Mouse (Mus musculus): ENCODE data around the gene Cys1. TPM values are rescaled to one million over a fixed set of nuclear protein-coding genes. Genes with fewer than 3 reads are reported as not detected.

The Cys1 gene
- polyA plus RNA-seq, 1 experiment from 2014 or later: 0.56 TPM

DNA sequence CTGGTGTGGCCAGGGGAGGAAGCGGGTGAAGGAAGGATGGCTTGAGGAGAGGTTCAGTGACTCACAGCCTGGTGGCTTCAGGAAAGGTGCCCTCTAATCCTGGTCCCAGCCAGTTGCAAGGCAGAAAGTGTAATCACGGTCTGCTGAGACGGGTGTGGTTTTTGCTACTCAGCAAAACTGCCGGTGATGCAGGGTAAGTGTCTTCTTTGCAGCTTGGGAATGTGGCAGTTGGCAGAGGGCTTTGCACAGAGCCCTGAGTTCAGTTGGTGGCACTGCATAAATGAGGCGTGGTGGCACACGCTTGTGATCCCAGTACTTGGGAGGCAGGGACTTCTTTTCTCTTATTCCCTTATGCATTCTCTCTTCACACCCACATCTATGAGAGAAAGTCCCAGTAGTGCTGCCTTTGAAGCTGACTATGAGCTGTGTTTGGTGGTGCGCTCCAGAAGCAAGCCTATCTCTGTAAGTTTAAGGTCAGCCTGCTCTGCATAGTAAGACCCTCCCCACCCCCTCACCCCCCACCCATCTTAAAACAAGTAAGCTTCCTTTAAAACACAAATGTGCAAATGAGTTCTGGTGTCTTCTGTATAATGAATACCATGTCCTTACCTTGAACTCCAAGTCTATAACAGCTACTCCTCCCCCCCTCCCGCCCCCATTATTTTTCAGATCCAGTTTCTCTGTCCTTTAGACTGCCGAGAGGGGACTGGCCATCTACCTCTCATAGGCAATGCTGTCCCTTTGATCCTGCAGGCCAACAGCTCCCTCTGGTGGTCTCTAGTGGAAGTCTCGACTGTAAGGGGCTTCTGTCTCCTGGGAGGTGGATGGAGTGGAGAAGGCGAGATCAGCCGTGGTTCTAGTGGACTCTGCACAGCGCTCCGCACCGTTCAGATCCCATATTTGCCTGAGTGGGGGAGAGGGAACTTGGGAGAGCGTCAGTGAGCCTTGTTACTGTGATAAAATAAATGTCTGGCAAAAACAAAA, 15.2 kb upstream of the Cys1 start:
- ATAC-seq: peak; percentile 78
- 29% methylated on average over 16 of the region's 16 CpGs for WGBS (ENCODE audit: insufficient replicate concordance)
- Histone ChIP-seq H3K4me2 (peak overlapping the region; percentile 15; the same call in 1 of the 2 replicates), H3K9me3 (replicated peaks) (no peaks in the 10 kb centered on the region), H3K4me1 (peaks cover 4% of the 10 kb centered on the region; the same call in 1 of the 2 replicates), H3K27me3 (replicated peaks) (peaks cover 10% of the 10 kb centered on the region; the same call in 1 of the 2 replicates), H3K9ac (no peak overlapping the region), H3K36me3 (no peaks in the 10 kb centered on the region), H3K27ac (no peak overlapping the region), H3K4me3 (no peak overlapping the region)

DNA sequence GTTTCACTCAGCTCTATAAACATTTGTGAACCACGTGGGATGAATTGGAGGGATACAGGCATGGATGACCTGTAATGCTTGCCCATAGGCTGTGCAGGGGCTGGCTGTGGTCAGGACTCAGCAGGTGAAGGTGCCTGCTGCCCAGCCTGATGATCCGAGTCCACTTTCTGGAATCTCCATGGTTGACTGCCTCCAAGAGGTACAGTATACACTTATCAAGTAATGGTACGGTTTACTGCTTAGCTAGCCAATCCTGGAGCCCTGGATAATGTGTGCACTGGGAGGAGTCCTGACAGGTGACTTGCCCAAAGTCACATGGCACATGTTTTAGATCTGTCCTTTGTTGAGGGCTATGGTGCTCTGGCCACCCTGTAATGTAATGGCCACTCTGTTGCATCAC, 8.7 kb upstream of the Cys1 start:
- H3K4me2 ChIP-seq: no peak overlapping the region
- no peaks in the 10 kb centered on the region for H3K9me3 ChIP-seq (replicated peaks)
- H3K36me3 ChIP-seq: no peaks in the 10 kb centered on the region
- no peak overlapping the region for H3K4me3 ChIP-seq
- no peak overlapping the region for H3K27ac ChIP-seq
- no peak for ATAC-seq
- H3K4me1 ChIP-seq: no peaks in the 10 kb centered on the region
- H3K27me3 ChIP-seq (replicated peaks): peaks cover 19% of the 10 kb centered on the region
- 72% methylated on average over 3 of the region's 3 CpGs for WGBS (ENCODE audit: insufficient replicate concordance)
- no peak overlapping the region for H3K9ac ChIP-seq

DNA sequence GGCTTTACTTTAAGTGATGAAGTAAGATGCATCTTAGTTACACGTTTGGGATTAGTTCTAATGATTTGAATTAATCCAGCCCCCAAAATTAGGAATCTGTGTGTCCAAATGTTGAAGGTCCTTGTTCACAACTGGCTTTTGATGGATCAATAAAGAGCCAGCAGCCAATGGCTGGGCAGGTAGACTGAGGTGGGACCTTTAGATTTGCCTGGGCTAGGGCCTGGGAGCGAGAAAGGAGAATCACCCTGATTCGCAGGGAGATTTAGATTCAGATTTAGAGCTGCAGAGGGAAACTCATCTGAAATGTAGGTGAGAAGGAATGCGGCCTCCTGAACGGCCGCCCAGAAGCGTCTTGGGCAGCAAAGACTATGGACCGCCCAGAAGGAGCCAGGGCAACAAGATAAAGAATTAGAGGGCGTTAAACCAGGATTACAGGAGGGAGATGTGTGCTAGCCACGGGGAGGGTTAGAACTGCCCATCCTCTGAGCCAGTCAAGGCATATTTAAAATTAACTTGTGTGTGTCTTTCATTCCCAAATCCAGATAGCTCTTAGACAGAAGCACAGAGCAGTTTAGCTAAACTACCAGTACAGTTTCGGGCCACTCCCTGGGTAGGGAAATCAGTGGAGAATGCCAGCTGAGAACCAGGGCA, 5.2 kb upstream of the Cys1 start:
- Histone ChIP-seq H3K27me3 (replicated peaks) (peaks cover 53% of the 10 kb centered on the region), H3K9me3 (replicated peaks) (no peaks in the 10 kb centered on the region), H3K9ac (no peak overlapping the region), H3K4me2 (0 out of 2 replicates have a peak overlapping the region, but pooled peaks have one; percentile 0), H3K27ac (peak overlapping the region; percentile 64), H3K4me1 (peaks cover 6% of the 10 kb centered on the region), H3K36me3 (no peaks in the 10 kb centered on the region), H3K4me3 (no peak overlapping the region)
- no peak for ATAC-seq
- 54% methylated on average over 11 of the region's 11 CpGs for WGBS (ENCODE audit: insufficient replicate concordance)

DNA sequence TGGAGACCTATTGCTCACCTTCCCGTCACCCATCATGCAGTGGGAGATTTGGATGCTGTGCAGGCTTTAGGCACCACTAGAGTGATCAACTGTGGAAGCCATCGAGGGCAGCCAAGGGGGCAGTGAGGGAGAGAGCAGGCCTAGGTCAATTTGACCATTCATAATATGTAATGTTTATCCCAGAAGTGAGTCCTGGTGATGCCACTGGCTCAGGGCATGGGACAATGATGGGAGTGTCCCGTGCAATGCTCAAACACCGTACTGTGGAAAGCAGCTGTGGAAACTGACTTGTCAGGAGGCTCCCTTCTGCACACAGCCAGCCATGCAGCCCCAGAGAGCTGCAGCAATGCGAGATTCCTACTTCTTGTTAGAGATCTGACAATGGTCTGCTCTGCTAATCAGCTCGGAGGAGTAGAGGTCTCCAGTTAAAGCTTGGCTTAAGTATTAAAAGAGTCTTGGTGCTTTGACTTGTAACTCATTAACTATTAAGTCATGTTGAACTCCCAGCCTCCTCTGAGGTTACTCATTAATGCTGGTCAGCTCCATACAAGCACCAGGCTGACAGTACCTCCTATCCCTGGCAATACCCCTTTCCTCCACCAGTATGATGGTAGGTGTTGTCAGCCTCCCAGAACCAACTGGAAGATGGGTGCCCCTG, 4.6 kb upstream of the Cys1 start:
- no peaks in the 10 kb centered on the region for H3K36me3 ChIP-seq
- H3K4me3 ChIP-seq: no peak overlapping the region
- no peak overlapping the region for H3K9ac ChIP-seq
- peak overlapping the region; percentile 17; the same call in 1 of the 2 replicates for H3K4me2 ChIP-seq
- WGBS (ENCODE audit: insufficient replicate concordance): 50% methylated on average over 6 of the region's 6 CpGs
- H3K27ac ChIP-seq: peak overlapping the region; percentile 64; the same call in 1 of the 2 replicates
- peaks cover 13% of the 10 kb centered on the region for H3K4me1 ChIP-seq
- peak; percentile 69 for ATAC-seq
- peaks cover 59% of the 10 kb centered on the region for H3K27me3 ChIP-seq (replicated peaks)
- no peaks in the 10 kb centered on the region for H3K9me3 ChIP-seq (replicated peaks)

DNA sequence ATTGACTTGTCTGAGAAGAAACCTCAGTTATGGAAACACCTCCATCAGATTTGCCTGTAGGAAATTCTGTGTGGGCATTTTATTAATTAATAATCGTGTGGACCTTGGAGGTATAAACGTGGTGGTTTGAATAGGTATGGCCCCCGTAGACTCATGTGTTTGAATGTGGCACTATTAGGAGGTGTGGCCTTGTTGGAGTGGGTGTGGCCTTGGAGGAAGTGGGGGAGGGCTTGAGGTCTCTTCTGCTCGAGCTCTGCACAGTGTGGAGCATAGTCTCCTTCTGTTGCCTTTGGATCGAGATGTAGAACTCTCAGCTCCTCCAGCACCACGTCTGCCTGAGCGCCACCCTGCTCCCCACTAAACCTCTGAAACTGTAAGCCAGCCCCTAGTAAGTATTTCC, 1.8 kb upstream of the Cys1 start:
- H3K27ac ChIP-seq: no peak overlapping the region
- H3K9me3 ChIP-seq (replicated peaks): no peaks in the 10 kb centered on the region
- no peak for ATAC-seq
- H3K9ac ChIP-seq: no peak overlapping the region
- no peaks in the 10 kb centered on the region for H3K36me3 ChIP-seq
- H3K27me3 ChIP-seq (replicated peaks): peaks cover 86% of the 10 kb centered on the region
- no peak overlapping the region for H3K4me2 ChIP-seq
- 49% methylated on average over 7 of the region's 7 CpGs for WGBS (ENCODE audit: insufficient replicate concordance)
- peaks cover 23% of the 10 kb centered on the region for H3K4me1 ChIP-seq
- H3K4me3 ChIP-seq: no peak overlapping the region

DNA sequence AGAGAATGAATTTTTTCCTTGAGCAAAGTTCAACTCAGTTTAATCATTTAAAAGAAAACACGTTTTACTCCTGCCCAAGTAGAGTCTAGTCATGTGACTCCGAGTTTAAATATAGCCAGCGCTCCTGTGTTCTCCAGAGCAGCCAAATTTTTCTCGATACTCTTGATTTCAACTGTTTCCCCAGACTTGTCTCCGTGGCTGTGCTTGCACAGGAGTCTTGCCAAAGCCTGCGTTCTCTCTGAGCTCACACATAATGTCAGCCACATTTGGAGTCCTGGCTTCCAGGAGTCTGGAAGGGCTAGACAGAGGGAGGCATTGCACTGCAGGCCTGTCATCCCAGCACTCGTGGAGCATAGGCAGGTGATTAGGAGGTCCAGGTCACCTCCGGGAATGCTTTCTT, 950 bp upstream of the Cys1 start:
- Histone ChIP-seq H3K4me3 (no peak overlapping the region), H3K27me3 (replicated peaks) (peaks cover 92% of the 10 kb centered on the region), H3K4me2 (no peak overlapping the region), H3K36me3 (no peaks in the 10 kb centered on the region), H3K27ac (no peak overlapping the region), H3K9ac (no peak overlapping the region), H3K4me1 (peaks cover 23% of the 10 kb centered on the region), H3K9me3 (replicated peaks) (no peaks in the 10 kb centered on the region)
- WGBS (ENCODE audit: insufficient replicate concordance): 49% methylated on average over 8 of the region's 8 CpGs
- no peak for ATAC-seq

DNA sequence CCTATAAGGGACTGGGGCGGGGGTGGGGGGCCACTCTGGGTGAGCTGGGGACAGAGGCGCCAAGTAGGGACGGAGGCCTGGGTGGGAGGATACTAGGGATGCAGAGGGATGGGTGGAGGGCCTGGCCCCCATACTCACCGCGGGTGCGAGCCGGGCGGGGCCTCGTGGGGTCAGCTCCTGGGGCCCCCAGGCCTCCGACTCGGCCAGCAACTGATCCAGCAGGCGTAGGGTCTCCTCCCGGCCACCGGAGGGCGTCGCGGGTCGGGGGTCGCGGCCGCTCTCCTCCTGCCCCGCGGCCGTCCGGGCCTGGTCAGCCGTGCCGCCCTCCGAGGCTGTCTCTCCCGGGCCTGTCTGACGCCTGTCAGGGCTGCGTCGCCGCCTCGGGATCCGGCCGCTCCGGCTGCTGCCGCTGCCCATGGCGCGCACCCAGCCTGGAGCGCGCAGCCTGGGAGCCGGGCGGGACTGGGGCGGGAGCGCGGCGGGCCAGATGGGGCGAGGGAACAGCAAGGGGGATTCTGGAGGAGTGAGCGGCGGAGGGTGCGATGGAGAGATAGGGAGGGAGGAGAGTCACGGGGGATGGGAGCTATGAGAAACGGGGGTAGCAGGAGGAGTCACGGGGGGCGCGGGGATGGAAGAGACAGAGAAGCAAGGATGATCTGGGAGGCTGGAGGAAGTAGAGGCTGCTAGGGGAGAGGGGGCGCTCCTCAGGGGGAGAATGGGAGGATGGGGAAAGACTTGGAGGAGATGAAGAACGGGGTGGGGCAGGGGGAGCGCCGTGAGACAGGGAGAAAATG, 924 bp downstream of the Cys1 start:
- Histone ChIP-seq H3K4me2 (peak overlapping the region; percentile 69), H3K9ac (peak overlapping the region; percentile 50), H3K36me3 (no peaks in the 10 kb centered on the region), H3K4me1 (peaks cover 23% of the 10 kb centered on the region), H3K9me3 (replicated peaks) (no peaks in the 10 kb centered on the region), H3K27ac (no peak overlapping the region), H3K4me3 (peak overlapping the region; percentile 53), H3K27me3 (replicated peaks) (peaks cover 82% of the 10 kb centered on the region)
- WGBS (ENCODE audit: insufficient replicate concordance): 5% methylated on average over 61 of the region's 61 CpGs
- ATAC-seq: peak; percentile 13; the same call in 1 of the 2 replicates

DNA sequence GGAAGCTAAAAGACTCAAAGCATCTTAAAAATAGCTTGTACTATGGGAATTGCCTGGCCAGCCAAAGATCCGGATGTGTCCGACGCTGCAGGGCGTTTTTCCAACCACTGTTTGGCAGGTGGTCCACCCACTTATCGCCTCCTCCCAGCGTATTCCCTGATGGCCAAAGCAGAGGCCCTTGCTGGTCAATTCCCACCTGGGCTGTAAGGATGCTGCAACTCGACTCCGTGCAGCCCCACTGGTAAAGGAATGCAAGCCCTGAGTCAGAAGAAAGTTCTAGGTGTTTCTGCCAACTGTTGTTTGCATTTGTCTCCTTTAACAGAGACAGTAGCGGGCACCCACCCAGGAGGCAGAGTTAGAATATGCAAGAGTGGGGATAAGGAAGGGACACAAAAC, 1.5 kb downstream of the Cys1 start:
- Histone ChIP-seq H3K4me1 (peaks cover 23% of the 10 kb centered on the region), H3K36me3 (no peaks in the 10 kb centered on the region), H3K4me2 (peak overlapping the region; percentile 69), H3K9ac (no peak overlapping the region; the same call in 1 of the 2 replicates), H3K4me3 (peak overlapping the region; percentile 53), H3K9me3 (replicated peaks) (no peaks in the 10 kb centered on the region), H3K27me3 (replicated peaks) (peaks cover 78% of the 10 kb centered on the region), H3K27ac (no peak overlapping the region)
- 19% methylated on average over 9 of the region's 9 CpGs for WGBS (ENCODE audit: insufficient replicate concordance)
- ATAC-seq: no peak

DNA sequence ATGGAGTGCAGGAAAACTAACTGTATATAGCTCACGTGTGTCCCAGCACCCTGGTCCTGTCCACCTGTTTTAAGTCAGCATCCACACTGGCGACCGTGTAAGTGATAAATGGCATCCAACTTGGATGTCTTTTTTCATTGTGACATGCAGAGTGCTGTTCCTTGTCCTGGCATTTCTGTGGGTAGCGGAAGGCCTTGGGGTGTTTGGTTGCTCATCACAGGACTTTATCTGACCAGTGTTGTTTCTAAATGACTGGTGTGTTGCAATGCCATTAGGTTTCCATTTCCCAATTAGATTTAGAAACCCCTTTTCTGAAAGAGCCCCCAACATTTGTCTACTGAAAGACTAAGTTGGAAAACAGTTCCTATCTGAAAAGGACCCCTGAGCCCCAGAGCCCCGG, 19.5 kb downstream of the Cys1 start:
- peaks cover 24% of the 10 kb centered on the region for H3K4me1 ChIP-seq
- H3K4me2 ChIP-seq: no peak overlapping the region
- WGBS (ENCODE audit: insufficient replicate concordance): 90% methylated on average over 5 of the region's 5 CpGs
- H3K27me3 ChIP-seq (replicated peaks): 0 out of 2 replicates have a peak, but pooled peaks cover 4% of the 10 kb centered on the region
- H3K9ac ChIP-seq: no peak overlapping the region
- H3K4me3 ChIP-seq: no peak overlapping the region
- H3K36me3 ChIP-seq: peaks cover 63% of the 10 kb centered on the region
- H3K9me3 ChIP-seq (replicated peaks): no peaks in the 10 kb centered on the region
- no peak overlapping the region for H3K27ac ChIP-seq
- ATAC-seq: no peak

DNA sequence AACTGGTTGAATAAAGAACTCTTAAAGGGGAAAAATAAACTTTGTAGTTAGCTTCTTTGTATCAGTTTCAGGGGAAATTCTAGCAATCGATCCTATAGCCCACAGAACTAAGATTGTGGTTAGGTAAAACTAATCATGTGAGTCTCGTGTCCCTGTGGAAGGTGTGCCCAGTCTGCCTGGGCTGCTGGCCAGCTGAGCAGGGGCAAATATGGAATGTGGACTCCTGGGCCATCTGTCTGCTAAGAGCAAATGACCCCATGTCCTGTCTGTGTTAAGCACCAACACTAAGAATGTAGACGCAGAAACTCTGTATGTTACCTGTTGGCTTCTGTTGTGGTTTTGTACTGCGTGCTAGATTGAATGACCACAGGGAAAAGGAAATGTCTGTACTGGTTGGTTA, 20.5 kb downstream of the Cys1 start:
- Histone ChIP-seq H3K4me2 (no peak overlapping the region), H3K9me3 (replicated peaks) (no peaks in the 10 kb centered on the region), H3K9ac (no peak overlapping the region), H3K4me1 (peaks cover 35% of the 10 kb centered on the region), H3K27me3 (replicated peaks) (no peaks in the 10 kb centered on the region), H3K4me3 (no peak overlapping the region), H3K27ac (no peak overlapping the region), H3K36me3 (peaks cover 73% of the 10 kb centered on the region)
- ATAC-seq: no peak
- 73% methylated on average over 4 of the region's 4 CpGs for WGBS (ENCODE audit: insufficient replicate concordance)

DNA sequence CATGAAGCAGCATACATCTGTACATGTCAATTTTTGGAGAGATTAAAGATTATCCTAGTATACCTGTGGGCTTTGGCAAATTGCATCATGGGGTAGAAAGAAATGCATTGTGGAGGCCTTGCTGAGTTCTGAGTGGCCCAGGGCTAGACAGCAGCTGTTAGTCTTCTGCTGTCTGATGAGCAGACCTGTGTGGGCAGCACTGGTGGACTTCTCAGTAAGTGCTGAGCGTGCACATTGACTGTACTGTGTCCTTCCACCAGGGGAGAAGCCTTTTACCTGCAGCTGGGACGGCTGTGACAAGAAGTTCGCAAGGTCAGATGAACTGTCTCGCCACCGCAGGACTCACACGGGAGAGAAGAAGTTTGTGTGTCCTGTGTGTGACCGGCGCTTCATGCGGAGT, 21.7 kb downstream of the Cys1 start:
- peaks cover 85% of the 10 kb centered on the region for H3K36me3 ChIP-seq
- H3K9me3 ChIP-seq (replicated peaks): no peaks in the 10 kb centered on the region
- no peak overlapping the region for H3K4me2 ChIP-seq
- no peak overlapping the region for H3K9ac ChIP-seq
- no peak overlapping the region for H3K4me3 ChIP-seq
- 92% methylated on average over 9 of the region's 9 CpGs for WGBS (ENCODE audit: insufficient replicate concordance)
- H3K27me3 ChIP-seq (replicated peaks): no peaks in the 10 kb centered on the region
- H3K4me1 ChIP-seq: peaks cover 46% of the 10 kb centered on the region
- ATAC-seq: 0 out of 2 replicates have a peak, but pooled peaks have one; percentile 23
- no peak overlapping the region for H3K27ac ChIP-seq
